Mouse (Mus musculus) C2C12 (cell line): ENCODE data around the gene Pias3. TPM values are rescaled to one million over a fixed set of nuclear protein-coding genes. Genes with fewer than 3 reads are reported as not detected.

Source experiments
- H3K27me3 ChIP-seq: one replicate; pipeline ENCODE4 v1.6.1; 2011; ENCODE audit not compliant: control insufficient read depth, insufficient read depth, insufficient read length
- H3K36me3 ChIP-seq: one replicate; pipeline ENCODE4 v1.6.1; 2011; ENCODE audit not compliant: control insufficient read depth, insufficient read depth
- H3K4me3 ChIP-seq: one replicate; pipeline ENCODE4 v1.5.1; 2011; ENCODE audit warnings: mild to moderate bottlenecking, control low read depth; ENCODE audit not compliant: poor library complexity, insufficient read depth, severe bottlenecking
- H3K79me2 ChIP-seq: one replicate; pipeline ENCODE4 v1.6.1; 2011; ENCODE audit not compliant: control insufficient read depth, insufficient read depth
- H3K79me3 ChIP-seq: one replicate; pipeline ENCODE4 v1.6.1; 2011; ENCODE audit warnings: low read depth, control low read depth
- H3ac ChIP-seq: one replicate; pipeline ENCODE3; 2011; ENCODE audit warnings: low read depth; ENCODE audit not compliant: control insufficient read depth, insufficient read length
- CEBPB ChIP-seq: IDR thresholded peaks from one replicate; pipeline ENCODE4 v1.6.1; 2011; ENCODE audit warnings: low read depth, mild to moderate bottlenecking, control low read depth, moderate library complexity
- CTCF ChIP-seq: IDR thresholded peaks from one replicate; pipeline ENCODE4 v1.5.1; 2011; ENCODE audit not compliant: control insufficient read depth, insufficient read depth, insufficient read length
- FOSL1 ChIP-seq: IDR thresholded peaks from one replicate; pipeline ENCODE4 v1.8.0; 2011; ENCODE audit warnings: mild to moderate bottlenecking, low read length; ENCODE audit not compliant: poor library complexity, insufficient read depth, severe bottlenecking
- MAX ChIP-seq: IDR thresholded peaks from one replicate; pipeline ENCODE4 v1.6.1; 2011; ENCODE audit warnings: mild to moderate bottlenecking, control low read depth
- MYOD1 ChIP-seq: IDR thresholded peaks from one replicate; pipeline ENCODE4 v1.6.1; 2011; ENCODE audit warnings: low read depth; ENCODE audit not compliant: control insufficient read depth, insufficient read length
- MYOG ChIP-seq: IDR thresholded peaks from one replicate; pipeline ENCODE4 v1.6.1; 2011; ENCODE audit not compliant: control insufficient read depth, insufficient read length; ENCODE audit errors: extremely low read depth
- USF1 ChIP-seq: IDR thresholded peaks from one replicate; pipeline ENCODE4 v1.6.1; 2011; ENCODE audit warnings: low read depth, mild to moderate bottlenecking, control low read depth, moderate library complexity
- polyA plus RNA-seq: library from polyadenylated mRNA; unstranded; fragments of >200 nt; fragmentation: generic; extraction: Trizol; gene quantifications from one replicate; pipeline ENCODE4 v1.2.1, GENCODE M21; 2012; ENCODE audit warnings: missing spikeins

Pias3 gene
- polyA plus RNA-seq, 1 experiment = 19.2 TPM

DNA sequence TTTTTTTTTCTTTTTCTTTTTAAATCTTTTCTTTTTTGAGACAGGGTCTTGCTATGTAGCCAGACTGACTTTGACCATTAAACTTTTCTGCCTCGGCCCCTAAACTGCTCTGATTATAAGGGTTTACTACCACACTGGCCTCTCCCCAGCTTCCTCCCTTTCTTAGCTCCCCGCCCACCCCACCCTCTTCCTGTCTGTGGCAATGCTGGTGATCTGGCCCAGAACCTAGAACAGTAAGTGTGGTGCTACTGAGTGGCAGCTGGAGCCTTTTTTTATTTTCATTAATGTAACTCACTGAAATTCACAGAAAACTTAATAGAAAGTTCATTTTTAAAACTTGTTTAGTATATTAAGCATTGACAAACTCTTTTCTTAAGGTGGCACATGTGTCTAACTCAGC is 19.7 kb downstream of the Pias3 start:
- Histone ChIP-seq H3ac (no peak overlapping the region), H3K36me3 (peaks cover 80% of the 10 kb centered on the region), H3K27me3 (no peaks in the 10 kb centered on the region), H3K4me3 (no peak overlapping the region), H3K79me2 (no peaks in the 10 kb centered on the region), H3K79me3 (no peaks in the 10 kb centered on the region)
- no peak for TF ChIP-seq MAX
- no peak for TF ChIP-seq CEBPB
- no peak for TF ChIP-seq MYOD1
- TF ChIP-seq USF1 = no peak
- no peak for TF ChIP-seq MYOG
- TF ChIP-seq FOSL1 = no peak
- TF ChIP-seq CTCF = no peak

GRCm38 (mm10) chr3:96719173-96719572 is 23.0 kb downstream of the Pias3 start:
- Histone ChIP-seq H3K4me3 (no peak overlapping the region), H3K27me3 (no peaks in the 10 kb centered on the region), H3K79me3 (no peaks in the 10 kb centered on the region), H3ac (no peak overlapping the region), H3K36me3 (peaks cover 72% of the 10 kb centered on the region), H3K79me2 (no peaks in the 10 kb centered on the region)
- TF ChIP-seq CEBPB = no peak
- no peak for TF ChIP-seq MYOD1

GRCm38 (mm10) chr3:96727343-96727827 is 31.2 kb downstream of the Pias3 start, which contains the start of the genes Polr3c and Rnf115:
Gene Polr3c, minus strand, starts transcription at chr3:96727628.
Gene Rnf115, plus strand, starts transcription at chr3:96727664.
- Histone ChIP-seq H3K4me3 (peak within 1 kb of the TSS; percentile 91), H3ac (peak within 1 kb of the TSS; percentile 91), H3K79me3 (peaks cover 57% of the 10 kb centered on the region), H3K36me3 (peaks cover 18% of the 10 kb centered on the region), H3K79me2 (peaks cover 74% of the 10 kb centered on the region), H3K27me3 (no peaks in the 10 kb centered on the region)
- no peak for TF ChIP-seq MYOG
- TF ChIP-seq CEBPB = no peak
- peak; percentile 71 for TF ChIP-seq USF1
- TF ChIP-seq MAX = peak; percentile 29
- no peak for TF ChIP-seq MYOD1

GRCm38 (mm10) chr3:96727828-96728633 is 31.8 kb downstream of the Pias3 start:
- peak overlapping the region; percentile 91 for H3ac ChIP-seq
- peaks cover 12% of the 10 kb centered on the region for H3K36me3 ChIP-seq
- TF ChIP-seq CTCF = no peak
- no peak for TF ChIP-seq CEBPB
- TF ChIP-seq USF1 = no peak
- TF ChIP-seq MYOD1 = no peak
- TF ChIP-seq MAX = no peak
- no peak for TF ChIP-seq FOSL1
- TF ChIP-seq MYOG = no peak
- no peaks in the 10 kb centered on the region for H3K27me3 ChIP-seq
- H3K79me3 ChIP-seq = peaks cover 61% of the 10 kb centered on the region
- H3K79me2 ChIP-seq = peaks cover 81% of the 10 kb centered on the region
- peak overlapping the region; percentile 91 for H3K4me3 ChIP-seq

DNA sequence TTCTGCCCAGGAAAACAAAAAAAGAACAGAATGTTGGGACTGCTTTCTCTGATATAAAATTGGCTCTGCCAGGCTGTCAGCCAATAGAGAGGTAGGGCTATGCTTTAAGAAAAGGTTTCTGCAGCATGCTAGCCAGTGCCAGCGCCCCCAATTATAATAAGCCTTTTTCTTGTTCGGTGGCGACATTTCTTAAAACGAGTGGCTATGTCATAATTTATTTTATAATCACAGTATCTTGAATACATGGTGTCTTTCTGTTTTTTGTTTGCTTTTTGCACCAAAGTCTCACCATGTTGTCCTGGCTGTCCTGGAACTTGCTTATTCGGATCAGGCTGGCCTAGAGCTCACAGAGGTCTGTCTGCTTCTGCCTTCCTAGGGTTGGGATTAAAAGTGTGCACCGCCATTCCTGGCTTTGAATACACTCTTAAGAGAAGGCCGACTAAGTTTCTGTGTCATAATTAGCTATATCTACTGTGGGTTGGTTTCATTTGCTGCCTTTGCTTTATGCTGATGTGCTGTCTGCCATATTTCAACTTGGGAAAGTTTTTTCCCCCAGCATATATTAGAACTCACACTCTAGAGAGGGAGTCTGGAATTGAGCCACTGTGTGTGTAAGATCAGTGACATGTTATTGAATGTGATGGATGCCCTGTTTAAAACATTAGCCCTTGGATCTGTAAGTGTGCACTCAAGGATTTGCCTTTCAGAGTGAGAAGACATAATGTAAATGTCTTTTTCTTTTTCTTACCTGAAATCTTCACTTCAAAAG is 32.6 kb downstream of the Pias3 start:
- H3K79me3 ChIP-seq = peaks cover 63% of the 10 kb centered on the region
- H3K27me3 ChIP-seq = no peaks in the 10 kb centered on the region
- no peak for TF ChIP-seq MAX
- no peak for TF ChIP-seq USF1
- no peak for TF ChIP-seq MYOG
- TF ChIP-seq CEBPB = no peak
- H3K4me3 ChIP-seq = peak overlapping the region; percentile 91
- H3K79me2 ChIP-seq = peaks cover 88% of the 10 kb centered on the region
- H3ac ChIP-seq = no peak overlapping the region
- H3K36me3 ChIP-seq = peaks cover 4% of the 10 kb centered on the region

- peaks cover 94% of the 10 kb centered on the region for H3K79me2 ChIP-seq
- H3K27me3 ChIP-seq = no peaks in the 10 kb centered on the region
- no peak overlapping the region for H3ac ChIP-seq
- H3K4me3 ChIP-seq = no peak overlapping the region
- TF ChIP-seq CTCF (no peak), MYOG (no peak), MAX (no peak), CEBPB (no peak)
- H3K79me3 ChIP-seq = peaks cover 69% of the 10 kb centered on the region
- H3K36me3 ChIP-seq = no peaks in the 10 kb centered on the region
Observed at GRCm38 (mm10) chr3:96729403-96729784, 33.2 kb downstream of the Pias3 start.
